Mouse (Mus musculus) lung, adult 18-20 months (tissue): Measurements from ENCODE around the gene Hnf1a.

ENCODE experiments used
- DNase-seq, 2 experiments: peaks; one replicate each; pipeline ENCODE4 v3.0.0; 2022; ENCODE audit warnings: mixed read lengths in 2 of 2

Gene Hnf1a

DNA sequence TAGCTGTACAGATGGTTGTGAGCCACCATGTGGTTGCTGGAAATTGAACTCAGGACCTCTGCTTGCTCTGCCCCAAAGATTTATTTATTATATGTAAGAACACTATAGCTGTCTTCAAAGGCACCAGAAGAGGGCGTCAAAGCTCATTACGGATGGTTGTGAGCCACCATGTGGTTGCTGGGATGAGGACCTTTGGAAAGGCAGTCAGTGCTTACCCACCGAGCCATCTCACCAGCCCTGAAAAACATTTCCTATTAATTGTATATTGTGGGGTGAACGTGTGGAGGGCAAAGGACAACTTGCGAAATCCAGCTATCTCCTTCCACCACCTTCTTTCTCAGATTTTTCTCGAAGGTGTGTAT is 8.0 kb upstream of the Hnf1a start:
- DNase-seq: no peak

DNA sequence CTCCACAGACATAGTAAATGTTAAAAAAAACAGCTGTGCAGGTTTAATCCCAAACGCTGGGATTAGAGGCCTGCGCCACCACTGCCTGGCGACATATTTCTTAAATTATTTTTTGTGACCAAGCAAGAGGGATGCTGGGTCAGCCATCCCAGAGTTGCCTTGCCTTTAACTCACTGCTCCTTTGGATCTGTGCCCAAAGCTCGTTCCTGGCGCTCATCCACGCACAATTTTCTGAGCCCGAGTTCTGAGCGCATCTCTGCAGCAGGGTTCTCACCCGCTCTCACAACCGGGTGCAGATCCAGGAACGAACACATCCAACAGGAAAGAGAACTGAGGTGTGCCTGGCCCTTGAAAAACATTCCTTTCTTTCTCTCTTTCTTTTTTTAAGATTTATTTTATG is 7.6 kb upstream of the Hnf1a start:
- DNase-seq: no peak

DNA sequence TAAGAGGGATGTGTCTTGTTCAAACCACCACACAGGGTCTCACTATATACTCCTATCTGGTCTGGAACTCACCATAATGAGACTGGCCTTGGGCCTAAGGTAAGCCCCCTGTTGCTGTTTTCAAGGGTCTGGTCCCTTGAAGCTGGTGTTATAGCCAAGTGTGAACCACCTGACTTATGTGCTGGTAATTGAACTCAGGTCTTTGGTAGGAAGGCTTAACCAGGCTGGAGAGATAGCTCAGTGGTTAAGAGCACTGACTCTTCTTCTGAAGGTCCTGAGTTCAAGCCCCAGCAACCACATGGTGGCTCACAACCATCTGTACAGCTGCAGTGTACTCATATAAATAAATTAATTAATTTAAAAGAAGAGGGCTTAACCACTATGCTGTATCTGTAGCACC is 6.0 kb upstream of the Hnf1a start:
- DNase-seq: no peak

DNA sequence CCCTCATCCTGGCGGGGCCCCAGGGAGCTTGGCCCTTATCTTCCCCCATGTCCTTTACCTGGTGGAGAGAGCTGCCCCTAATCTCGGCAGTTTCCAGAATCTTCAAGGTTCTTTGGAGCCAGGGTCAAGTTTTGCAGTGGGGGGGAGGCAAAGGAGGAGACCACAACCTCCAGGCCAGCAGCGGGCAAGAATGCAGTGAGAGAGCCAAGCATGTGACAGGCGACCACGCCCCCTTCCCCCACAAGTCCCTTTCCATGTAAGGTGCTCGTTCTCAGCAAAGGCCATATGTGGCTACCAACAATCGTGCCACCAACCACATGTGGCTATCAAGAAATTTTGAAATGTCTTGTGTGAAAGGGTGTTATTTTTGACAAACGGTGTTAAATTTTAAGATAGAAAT is 2.2 kb upstream of the Hnf1a start:
- DNase-seq: no peak

DNA sequence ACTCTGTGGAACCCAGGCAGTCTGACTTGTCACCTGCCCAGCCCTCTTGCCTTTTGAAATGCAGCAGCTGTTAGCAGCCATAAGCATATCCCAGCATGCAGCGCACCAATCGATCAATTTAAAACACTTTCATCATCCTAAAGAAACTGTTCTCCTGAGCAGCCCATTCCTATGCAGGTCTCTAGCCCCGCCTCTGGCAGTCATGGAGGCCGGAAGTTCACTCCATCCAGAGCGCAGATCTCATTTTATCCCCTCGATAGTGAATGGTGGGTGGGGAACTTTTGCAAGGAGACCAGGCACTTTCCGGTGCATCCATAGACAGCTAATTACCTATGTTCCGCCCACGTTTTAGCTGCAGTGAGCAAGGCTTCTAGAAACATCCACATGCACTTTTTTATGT is 1.3 kb upstream of the Hnf1a start:
- DNase-seq: no peak

DNA sequence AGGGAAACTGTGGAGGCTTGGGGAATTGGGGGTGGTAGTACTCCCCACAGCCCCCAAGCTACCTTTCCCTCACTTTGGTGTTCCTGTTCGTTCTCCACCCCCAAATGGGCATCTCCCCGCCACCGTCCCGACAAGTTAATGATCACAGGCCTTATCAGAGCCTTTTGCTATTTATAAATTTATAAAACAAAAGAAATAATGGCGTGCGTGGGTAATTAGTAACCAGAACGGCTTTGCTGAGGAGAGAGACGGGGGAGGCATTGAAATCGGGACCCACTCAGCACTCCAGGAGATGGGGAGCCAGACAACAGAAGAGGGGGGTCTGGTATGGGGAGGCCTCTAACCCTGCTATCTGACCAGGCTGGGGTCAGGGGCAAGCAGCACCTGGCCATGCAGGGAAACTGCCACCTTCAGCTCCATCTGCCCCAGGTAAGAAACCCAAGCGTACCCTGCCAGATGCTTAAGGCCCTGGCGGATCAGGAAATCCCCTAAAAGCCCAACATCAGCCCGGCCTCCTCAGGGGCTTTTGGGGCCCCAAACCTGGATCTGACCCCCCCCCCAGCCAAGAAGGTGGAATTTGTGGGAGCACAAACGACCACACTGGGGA is 1.2 kb downstream of the Hnf1a start:
- no peak for DNase-seq

DNA sequence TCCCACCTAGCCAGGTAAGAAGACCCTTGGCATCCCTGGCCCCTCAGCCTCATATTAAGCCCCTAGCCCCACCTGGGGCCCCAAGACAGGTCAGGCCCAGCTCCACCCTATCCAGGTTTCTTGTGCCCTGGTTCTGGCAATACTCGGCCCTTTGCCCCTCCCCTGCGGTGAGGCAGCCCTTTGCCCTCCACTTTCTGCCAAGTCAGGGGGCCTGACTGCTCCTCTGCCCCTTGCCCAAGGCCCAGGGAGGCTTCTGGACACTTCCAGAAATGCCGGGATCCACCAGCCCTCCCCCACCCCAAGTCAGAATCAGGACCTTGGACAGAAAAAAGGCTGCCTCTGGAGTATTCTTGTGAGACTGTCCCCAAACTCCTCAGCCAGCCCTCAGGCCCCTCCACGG is 1.8 kb downstream of the Hnf1a start:
- DNase-seq: no peak

DNA sequence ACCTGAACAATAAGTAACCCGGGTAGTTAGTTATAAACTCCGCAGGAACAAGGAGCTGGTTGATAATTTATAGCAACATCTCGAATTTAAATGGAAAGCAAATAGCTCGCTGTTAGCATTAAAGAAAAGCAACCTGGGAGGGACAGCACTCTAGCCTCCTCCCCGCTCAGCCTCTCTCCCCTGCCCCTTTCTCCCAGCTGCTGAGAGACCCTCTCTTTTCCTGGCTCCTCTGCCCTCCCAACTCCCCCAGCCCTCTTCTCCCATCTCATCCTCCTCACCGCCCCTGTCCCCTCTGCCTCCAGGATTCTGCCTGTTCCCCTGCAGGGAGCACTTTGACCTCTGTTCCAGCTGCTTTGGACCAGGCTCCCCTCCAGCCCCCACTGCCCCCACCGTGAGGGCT is 2.2 kb downstream of the Hnf1a start:
- no peak for DNase-seq

DNA sequence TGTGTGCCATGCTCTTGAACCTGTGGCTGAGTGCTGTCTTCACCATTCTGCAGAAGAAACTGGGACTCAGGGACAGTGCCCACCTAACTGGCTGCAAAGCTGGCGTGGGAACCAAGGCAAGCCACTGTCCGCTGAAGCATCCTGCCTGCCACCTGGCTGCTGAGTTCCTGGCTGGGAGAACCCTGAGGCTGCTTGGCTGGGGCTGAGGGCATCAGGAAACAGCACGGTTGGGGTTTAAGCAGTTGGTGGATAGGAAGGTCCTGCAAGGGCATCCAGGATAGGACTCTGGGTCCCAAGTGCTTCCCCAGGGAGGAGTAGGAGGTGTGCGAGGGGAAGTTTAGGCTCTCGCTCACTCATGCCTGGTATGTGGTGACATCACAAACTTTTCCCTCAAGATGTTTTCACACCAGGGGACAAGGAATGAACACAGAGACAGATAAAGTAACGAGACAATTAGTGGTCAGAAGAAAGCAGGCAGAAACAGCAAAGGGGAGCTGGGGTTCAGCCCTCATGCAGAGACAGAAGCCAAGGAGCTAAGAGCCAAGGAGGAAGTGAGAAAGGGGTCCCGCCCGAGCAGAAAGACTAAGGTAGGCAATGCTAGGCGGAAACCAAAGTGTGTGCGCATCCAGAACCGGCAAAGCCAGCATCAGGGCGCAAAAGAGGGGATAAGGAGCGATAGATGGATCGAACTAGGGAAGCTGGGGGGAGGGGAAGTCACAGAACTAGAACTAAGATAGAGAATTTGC is 3.2 kb downstream of the Hnf1a start:
- no peak for DNase-seq

DNA sequence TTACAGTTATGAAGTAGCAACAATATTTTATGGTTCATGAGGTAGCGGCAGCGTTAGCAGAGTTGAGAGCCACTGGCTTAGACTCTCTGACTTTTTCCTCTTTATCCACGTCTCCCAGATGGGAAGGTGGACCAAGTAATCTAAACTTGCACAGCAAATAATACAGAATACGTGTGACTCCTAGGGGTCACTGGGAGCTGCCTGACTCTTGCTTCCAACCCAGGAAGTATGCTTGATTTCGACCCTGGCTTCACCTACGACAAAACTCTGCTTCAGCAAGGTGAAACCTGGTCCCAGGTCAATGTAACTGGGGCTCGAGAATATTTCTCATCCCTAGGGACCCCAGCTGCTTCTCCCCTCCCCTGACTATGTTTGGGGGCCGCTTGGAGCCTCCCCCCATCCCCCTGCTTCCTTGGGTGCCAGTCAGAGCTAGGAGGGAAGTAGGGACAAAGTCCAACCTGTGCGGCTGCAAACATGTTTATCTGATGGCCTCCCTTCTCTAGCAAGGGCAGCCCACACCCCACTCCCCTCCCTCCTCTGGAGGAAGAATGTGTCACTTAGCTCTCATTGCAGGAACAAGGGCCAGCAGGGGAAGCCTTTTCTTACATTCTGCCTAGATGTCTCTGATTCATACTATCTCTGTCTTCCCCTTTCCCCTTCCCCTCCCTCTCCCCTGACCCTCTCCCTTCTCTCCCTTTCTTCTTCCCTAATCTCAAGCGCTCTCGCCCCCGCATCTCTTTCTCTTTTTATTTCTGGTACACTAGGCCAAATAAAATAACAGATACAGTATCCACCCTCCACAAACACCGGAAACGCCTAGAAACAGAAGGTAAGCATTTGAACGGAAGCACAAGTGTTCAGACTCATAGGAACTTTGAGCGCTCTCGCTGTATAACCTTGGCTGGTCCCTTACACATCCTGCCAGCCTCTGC is 5.7 kb downstream of the Hnf1a start:
- no peak for DNase-seq

DNA sequence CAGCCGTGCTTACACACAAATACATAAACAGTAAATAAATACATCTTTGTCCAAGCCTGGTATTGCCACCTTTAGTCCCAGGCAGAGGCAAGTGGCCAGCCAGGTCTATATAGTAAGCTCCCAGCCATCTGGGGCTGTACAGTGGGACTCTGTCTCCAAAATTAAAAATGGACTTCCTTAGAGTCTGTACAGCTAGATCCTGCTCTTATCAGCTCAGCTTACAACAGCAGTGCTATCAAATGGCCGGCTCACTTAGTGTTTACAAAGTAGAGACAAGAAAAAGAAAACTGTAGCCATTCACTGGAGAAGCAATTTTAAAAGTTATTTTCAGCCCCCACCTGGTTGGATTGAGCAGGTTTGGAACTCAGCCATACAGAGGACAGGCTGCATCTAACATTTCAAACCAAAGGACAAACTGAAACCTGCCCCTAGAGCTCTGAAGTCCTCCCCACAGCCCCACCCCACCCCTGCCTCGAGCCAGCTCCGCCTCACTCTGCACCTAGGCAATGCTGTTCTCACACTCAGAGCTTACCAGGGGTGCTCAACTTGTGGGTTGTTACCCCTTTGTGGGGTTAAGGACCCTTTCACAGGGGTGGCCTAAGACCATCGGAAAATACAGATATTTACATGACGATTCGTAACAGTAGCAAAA is 6.5 kb downstream of the Hnf1a start:
- DNase-seq: no peak

DNA sequence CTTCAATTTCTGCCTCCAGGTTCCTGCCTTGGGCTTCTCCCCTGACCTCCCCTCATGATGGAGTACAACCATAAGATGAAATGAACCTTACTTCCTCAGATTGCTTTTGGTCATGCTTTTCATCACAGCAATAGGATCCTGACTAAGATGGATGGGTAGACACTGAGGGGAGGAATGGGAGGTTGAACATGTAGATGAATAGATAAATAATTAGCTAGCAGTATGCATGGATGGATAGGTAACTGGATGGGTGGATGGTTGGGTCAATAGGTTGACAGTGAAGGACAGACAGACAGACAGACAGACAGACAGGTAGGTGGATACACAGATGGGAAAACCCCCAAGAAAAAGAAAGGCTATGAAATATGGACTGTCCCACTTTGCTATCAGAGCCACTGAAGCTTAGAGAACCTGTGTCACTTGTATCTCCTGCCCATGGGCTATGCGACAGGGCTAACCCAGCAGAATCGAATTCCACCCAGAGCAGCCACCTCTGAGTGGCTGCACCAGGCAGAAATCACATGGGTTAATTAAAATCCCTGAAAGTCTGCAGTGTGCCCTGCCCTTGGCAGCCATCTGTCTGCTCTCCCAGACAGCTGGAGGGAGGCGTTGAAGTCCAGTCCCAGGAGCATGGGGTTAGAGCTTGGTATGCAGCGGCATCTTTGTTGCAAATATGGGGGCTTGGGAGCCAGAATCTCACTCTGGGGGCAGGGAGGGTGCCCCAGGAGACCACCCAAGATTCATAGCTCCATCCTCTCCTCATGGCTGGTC is 9.1 kb downstream of the Hnf1a start:
- DNase-seq: no peak

DNA sequence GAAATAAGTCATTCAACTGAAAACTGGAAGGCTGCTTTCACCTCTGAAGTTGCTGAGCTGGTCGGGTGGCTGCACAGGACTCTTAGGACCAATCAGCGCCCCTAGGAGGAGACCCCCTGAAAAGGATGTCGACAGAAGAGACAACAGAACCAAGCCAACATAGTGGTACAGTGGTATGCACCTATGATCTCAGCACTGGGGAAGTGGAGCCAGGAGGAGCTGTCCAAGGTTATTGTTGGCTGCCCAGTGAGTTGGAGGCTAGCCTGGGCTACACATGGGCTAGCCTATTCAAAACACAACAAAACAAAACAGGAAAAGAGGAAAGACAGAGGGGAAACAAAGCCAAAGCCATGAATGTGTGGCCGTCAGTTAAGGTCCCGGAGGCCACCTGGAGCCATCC is 12.8 kb downstream of the Hnf1a start:
- DNase-seq: no peak

DNA sequence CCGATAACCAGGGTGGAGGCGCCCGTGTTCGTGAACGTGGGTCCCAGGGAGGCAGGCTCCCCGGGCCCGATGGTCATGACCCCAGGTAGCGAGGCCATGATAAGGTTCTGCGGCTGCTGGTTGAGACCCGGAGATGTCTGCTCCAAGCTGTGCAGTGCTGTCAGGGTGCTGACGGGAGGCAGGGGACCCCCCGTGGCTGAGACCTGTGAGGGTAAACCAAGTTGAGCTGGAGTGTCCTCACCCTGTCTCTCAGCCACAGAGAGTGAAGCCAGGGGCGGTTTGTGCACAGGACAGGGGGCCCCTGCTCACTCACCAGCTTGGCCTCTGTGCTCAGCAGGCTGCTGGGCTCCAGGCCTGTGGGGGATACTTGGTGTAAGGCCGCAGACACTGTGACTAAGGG is 17.6 kb downstream of the Hnf1a start:
- DNase-seq: no peak

DNA sequence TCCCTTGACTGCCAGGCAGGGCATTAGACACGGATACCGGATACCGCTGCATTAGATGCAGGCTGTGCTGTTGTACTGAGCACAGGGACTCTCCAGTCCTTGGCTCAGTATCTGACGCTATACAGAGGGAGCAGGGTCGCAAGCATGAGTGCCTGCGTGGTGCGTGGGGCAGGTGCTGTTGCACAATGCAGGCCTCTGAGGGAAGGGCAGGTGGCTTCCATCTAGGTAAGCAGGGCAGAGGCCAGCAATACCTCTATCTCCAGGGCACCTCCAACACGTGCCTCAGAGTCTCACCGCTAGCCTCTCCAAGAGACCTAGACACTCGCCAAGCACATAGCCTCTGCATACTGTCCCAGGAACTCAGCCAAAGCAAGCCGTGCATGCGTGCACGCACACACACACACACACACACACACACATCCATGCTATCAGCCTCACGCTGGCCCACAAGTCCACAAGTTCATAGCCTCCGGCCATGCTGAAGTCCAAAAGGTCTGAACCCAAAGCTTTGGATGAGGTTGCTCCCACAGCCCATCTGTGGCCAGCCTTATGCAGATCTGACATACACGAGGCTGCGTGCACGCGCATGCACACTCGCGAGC is 19.5 kb downstream of the Hnf1a start:
- DNase-seq: no peak

DNA sequence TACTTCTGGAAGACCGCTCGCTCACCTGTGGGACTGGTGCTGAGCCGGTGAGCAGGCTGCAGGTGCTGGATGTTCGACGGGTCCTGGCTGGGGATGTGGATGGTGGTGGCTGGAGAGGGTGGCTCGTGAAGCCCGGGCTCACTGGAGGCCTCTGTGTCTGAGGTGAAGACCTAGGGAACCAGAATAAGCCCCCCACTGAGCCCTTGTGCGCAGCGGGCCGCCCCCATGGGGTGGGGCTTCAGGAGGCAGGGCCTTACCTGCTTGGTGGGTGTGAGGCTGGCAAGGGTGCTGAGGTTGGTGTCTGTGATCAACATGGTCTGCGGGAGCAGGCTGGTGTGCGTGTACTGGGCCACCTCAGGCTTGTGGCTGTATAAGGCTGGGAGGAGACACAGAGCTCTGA is 20.2 kb downstream of the Hnf1a start:
- DNase-seq: no peak

DNA sequence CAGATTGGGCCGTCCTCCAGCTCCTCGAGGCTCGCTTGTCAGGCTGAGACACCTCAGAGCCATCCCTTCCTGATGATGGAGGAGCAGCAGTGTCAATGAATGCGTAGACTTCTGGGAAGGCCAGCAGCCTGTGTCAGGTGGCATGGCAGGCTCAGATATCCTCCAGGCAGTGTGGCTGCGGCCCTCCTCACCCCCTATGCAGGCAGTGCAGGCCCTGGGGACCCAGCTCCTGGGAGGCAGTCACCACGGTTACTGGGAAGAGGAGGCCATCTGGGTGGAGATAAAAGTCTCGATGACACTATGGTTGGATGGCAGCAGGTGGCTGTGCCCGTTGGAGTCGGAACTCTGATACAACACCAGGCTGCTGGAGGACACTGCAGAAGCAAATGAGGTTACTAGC is 21.1 kb downstream of the Hnf1a start:
- no peak for DNase-seq

DNA sequence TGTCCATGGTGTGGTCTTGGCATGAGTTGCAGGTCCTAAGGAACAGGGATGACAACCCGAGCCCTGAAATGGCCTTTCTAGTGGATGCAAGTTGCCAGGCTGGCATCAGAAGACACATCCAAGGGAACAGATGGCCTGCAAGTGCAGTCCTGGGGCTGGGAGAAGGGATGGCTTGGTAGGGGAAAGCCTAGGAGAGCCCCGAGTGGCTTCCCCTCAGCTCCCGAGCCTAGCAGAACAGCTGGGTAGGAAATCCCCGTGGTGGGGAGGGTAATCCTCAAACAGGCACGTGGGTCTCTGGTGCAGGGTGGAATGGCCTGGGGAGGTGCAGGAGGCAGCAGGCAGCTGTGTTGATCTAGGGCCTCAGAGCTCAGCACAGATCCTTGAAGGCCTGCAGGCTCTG is 21.6 kb downstream of the Hnf1a start:
- DNase-seq: no peak

DNA sequence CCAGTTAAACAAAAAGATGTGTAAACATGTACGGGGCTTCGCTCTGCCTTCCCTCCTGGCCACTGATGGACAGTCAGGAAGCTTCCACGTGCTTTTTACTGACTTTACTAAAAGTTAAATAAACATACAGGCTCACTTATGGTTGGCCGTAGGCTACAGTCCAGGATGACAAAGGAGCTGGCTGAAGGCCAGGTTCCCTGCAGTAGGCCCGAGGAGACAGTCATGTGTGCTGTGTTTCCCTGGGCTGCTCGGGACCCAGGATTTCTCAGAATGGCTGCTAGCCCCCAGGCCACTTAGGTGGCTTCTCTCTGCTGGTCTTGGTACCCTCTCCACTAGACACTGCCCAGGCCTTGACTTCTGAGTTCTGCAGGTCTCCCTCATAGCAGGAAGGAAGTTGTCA is 22.0 kb downstream of the Hnf1a start:
- peak in 1 of 2 experiments; percentile 21 for DNase-seq

DNA sequence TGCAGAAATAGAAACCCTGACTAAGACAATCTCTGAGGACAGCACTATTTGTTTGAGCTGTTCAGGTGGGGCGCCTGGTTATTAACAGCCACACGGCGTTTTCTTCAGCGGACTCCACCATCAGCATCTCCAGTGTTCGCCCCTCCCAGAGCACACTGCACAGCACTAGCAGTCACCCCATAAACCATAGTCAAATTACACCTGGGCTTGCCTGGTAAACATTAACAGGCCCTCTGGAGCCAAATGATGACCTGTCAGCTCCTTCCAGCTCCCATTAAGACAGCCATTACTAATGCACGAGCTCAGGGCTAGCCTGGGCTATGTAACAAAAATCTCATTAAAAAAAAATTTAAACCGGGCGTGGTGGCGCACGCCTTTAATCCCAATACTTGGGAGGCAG is 25.8 kb downstream of the Hnf1a start:
- no peak for DNase-seq

DNA sequence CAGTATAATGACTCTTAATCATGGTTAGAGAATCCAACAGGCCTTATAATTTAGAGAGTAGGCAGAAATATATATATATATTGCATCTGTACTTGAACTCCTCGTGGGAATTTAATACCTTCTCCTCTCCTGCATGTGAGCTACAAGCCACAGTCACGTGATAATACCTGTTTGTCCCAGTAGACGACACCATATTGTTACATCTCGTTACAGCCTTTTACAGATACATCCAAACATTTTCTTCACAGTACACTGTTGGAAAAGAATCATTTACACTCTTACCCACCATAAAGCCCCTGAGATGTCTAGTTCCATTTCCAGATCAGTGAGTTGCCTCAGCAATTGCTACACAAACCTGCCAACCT is 28.1 kb downstream of the Hnf1a start:
- no peak for DNase-seq

DNA sequence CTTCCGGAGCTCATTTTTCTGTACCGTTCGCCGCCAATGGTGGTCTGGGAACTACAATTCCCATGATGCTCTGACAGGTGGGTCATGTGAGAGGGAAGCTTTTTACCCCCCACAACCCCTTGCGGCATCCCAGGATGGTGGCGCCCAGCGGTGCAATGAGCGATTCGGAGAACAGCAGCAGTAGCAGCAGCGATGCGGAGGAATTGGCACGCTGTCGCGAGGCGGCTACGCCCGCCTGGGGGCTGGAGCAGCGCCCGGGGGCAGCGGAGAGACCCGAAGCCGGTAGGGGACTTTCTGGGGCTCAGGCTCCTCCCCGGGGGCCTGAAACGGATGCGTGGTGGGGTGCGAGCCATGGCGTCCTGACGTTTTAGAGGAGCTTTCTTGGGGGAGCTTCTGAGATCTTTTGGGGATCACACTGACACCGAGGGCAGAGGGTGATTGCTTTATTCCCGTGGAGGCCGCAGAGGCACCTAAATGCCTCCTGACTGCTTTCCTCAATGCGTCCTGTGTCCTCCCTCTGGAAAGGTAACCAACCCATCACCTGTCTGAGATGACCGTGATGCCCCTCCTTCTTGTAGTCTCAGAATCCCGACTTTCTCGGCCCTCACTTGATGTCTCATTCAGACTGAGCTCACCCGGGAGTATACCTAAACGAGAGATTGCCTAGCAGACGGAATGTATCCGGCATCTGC is 28.7 kb downstream of the Hnf1a start, which contains the start of gene 2210016L21Rik:
Gene 2210016L21Rik (plus strand): TSS at position 85 of the 692 bp plus-strand sequence.
- DNase-seq: peak; percentile 86 to 90
